Mouse (Mus musculus): ENCODE results near the gene Cachd1. TPM values are rescaled to one million over a fixed set of nuclear protein-coding genes. Genes with fewer than 3 reads are reported as not detected.

Gene Cachd1
- total and polyA plus RNA-seq, 3 experiments: 6.1 to 55.2 (median 28.8) TPM

GRCm38 (mm10) chr4:101001073-101001472 lies 224.6 kb downstream of the Cachd1 start:
- H3K9me3 ChIP-seq (replicated peaks): no peaks in the 10 kb centered on the region
- TF ChIP-seq GATA2 (IDR thresholded peaks at IDR 0.05; ENCODE audit: borderline replicate concordance, low read depth, low read length) (no peak), CTCF (IDR thresholded peaks at IDR 0.05; ENCODE audit: low read depth, low read length) (no peak), GATA1 (IDR thresholded peaks at IDR 0.05; ENCODE audit: borderline replicate concordance, low read length) (no peak), TAL1 (conservative IDR thresholded peaks at IDR 0.05; ENCODE audit: low read depth, low read length) (no peak), POLR2AphosphoS5 (IDR thresholded peaks at IDR 0.05; ENCODE audit: insufficient replicate concordance, low read depth, low read length) (no peak)

GRCm38 (mm10) chr4:101002961-101003360 lies 226.5 kb downstream of the Cachd1 start:
- DNase-seq (ENCODE audit: low spot score): no peak
- H3K9me3 ChIP-seq (replicated peaks): no peaks in the 10 kb centered on the region
- H3K27me3 ChIP-seq (ENCODE audit: insufficient read depth, low read length): no peaks in the 10 kb centered on the region
- no peak overlapping the region for H3K4me3 ChIP-seq (ENCODE audit: low read depth, low read length)
- ATAC-seq (ENCODE audit: extremely low read depth, insufficient number of reproducible peaks, low FRiP score, poor library complexity, severe bottlenecking): no peak
- TF ChIP-seq CTCF (IDR thresholded peaks at IDR 0.05; ENCODE audit: low read depth, low read length) (no peak), TAL1 (conservative IDR thresholded peaks at IDR 0.05; ENCODE audit: low read depth, low read length) (no peak), POLR2AphosphoS5 (IDR thresholded peaks at IDR 0.05; ENCODE audit: insufficient replicate concordance, low read depth, low read length) (no peak), GATA2 (IDR thresholded peaks at IDR 0.05; ENCODE audit: borderline replicate concordance, low read depth, low read length) (no peak), GATA1 (IDR thresholded peaks at IDR 0.05; ENCODE audit: borderline replicate concordance, low read length) (no peak)
- H3K36me3 ChIP-seq (replicated peaks): peaks cover 83% of the 10 kb centered on the region
- H3K4me1 ChIP-seq (ENCODE audit: insufficient read depth, low read depth, low read length): peaks cover 28% of the 10 kb centered on the region

More at GRCm38 (mm10) chr4:101001073-101001472, 224.6 kb downstream of the Cachd1 start:
- H3K4me3 ChIP-seq (ENCODE audit: low read depth, low read length): no peak overlapping the region
- peaks cover 41% of the 10 kb centered on the region for H3K4me1 ChIP-seq (ENCODE audit: insufficient read depth, low read depth, low read length)
- DNase-seq (ENCODE audit: low spot score): no peak
- no peak for ATAC-seq (ENCODE audit: extremely low read depth, insufficient number of reproducible peaks, low FRiP score, poor library complexity, severe bottlenecking)
- no peaks in the 10 kb centered on the region for H3K27me3 ChIP-seq (ENCODE audit: insufficient read depth, low read length)
- peaks cover 82% of the 10 kb centered on the region for H3K36me3 ChIP-seq (replicated peaks)

GRCm38 (mm10) chr4:101008362-101008769 lies 231.9 kb downstream of the Cachd1 start:
- TF ChIP-seq GATA2 (IDR thresholded peaks at IDR 0.05; ENCODE audit: borderline replicate concordance, low read depth, low read length) (no peak), TAL1 (conservative IDR thresholded peaks at IDR 0.05; ENCODE audit: low read depth, low read length) (no peak), CTCF (IDR thresholded peaks at IDR 0.05; ENCODE audit: low read depth, low read length) (no peak), GATA1 (IDR thresholded peaks at IDR 0.05; ENCODE audit: borderline replicate concordance, low read length) (no peak), POLR2AphosphoS5 (IDR thresholded peaks at IDR 0.05; ENCODE audit: insufficient replicate concordance, low read depth, low read length) (no peak)
- no peak for DNase-seq (ENCODE audit: low spot score)
- peaks cover 32% of the 10 kb centered on the region for H3K36me3 ChIP-seq (replicated peaks)
- no peaks in the 10 kb centered on the region for H3K27me3 ChIP-seq (ENCODE audit: insufficient read depth, low read length)
- ATAC-seq (ENCODE audit: extremely low read depth, insufficient number of reproducible peaks, low FRiP score, poor library complexity, severe bottlenecking): no peak
- H3K4me1 ChIP-seq (ENCODE audit: insufficient read depth, low read depth, low read length): no peaks in the 10 kb centered on the region
- no peaks in the 10 kb centered on the region for H3K9me3 ChIP-seq (replicated peaks)
- no peak overlapping the region for H3K4me3 ChIP-seq (ENCODE audit: low read depth, low read length)

- no peaks in the 10 kb centered on the region for H3K9me3 ChIP-seq (replicated peaks)
Measured at GRCm38 (mm10) chr4:101009092-101009491, 232.6 kb downstream of the Cachd1 start.

GRCm38 (mm10) chr4:101017806-101018205 lies 241.3 kb downstream of the Cachd1 start:
- peaks cover 2% of the 10 kb centered on the region; the same call in 1 of the 2 replicates for H3K9me3 ChIP-seq (replicated peaks)
- TF ChIP-seq TAL1 (conservative IDR thresholded peaks at IDR 0.05; ENCODE audit: low read depth, low read length) (no peak), GATA2 (IDR thresholded peaks at IDR 0.05; ENCODE audit: borderline replicate concordance, low read depth, low read length) (no peak), GATA1 (IDR thresholded peaks at IDR 0.05; ENCODE audit: borderline replicate concordance, low read length) (no peak), CTCF (IDR thresholded peaks at IDR 0.05; ENCODE audit: low read depth, low read length) (no peak), POLR2AphosphoS5 (IDR thresholded peaks at IDR 0.05; ENCODE audit: insufficient replicate concordance, low read depth, low read length) (no peak)
- ATAC-seq (ENCODE audit: extremely low read depth, insufficient number of reproducible peaks, low FRiP score, poor library complexity, severe bottlenecking): no peak
- H3K4me3 ChIP-seq (ENCODE audit: low read depth, low read length): no peak overlapping the region
- no peak for DNase-seq (ENCODE audit: low spot score)
- no peaks in the 10 kb centered on the region for H3K4me1 ChIP-seq (ENCODE audit: insufficient read depth, low read depth, low read length)
- H3K27me3 ChIP-seq (ENCODE audit: insufficient read depth, low read length): no peaks in the 10 kb centered on the region
- H3K36me3 ChIP-seq (replicated peaks): no peaks in the 10 kb centered on the region

More at GRCm38 (mm10) chr4:101009092-101009491, 232.6 kb downstream of the Cachd1 start:
- DNase-seq (ENCODE audit: low spot score) (no peak), ATAC-seq (ENCODE audit: extremely low read depth, insufficient number of reproducible peaks, low FRiP score, poor library complexity, severe bottlenecking) (no peak)
- no peaks in the 10 kb centered on the region for H3K4me1 ChIP-seq (ENCODE audit: insufficient read depth, low read depth, low read length)
- H3K4me3 ChIP-seq (ENCODE audit: low read depth, low read length): no peak overlapping the region
- no peaks in the 10 kb centered on the region for H3K27me3 ChIP-seq (ENCODE audit: insufficient read depth, low read length)
- no peak for TF ChIP-seq GATA2 (IDR thresholded peaks at IDR 0.05; ENCODE audit: borderline replicate concordance, low read depth, low read length)
- TF ChIP-seq TAL1 (conservative IDR thresholded peaks at IDR 0.05; ENCODE audit: low read depth, low read length): no peak
- no peak for TF ChIP-seq GATA1 (IDR thresholded peaks at IDR 0.05; ENCODE audit: borderline replicate concordance, low read length)
- no peak for TF ChIP-seq POLR2AphosphoS5 (IDR thresholded peaks at IDR 0.05; ENCODE audit: insufficient replicate concordance, low read depth, low read length)
- no peak for TF ChIP-seq CTCF (IDR thresholded peaks at IDR 0.05; ENCODE audit: low read depth, low read length)
- peaks cover 26% of the 10 kb centered on the region for H3K36me3 ChIP-seq (replicated peaks)

- Histone ChIP-seq H3K36me3 (replicated peaks) (no peaks in the 10 kb centered on the region), H3K4me3 (ENCODE audit: low read depth, low read length) (no peak within 1 kb of the TSS), H3K27me3 (ENCODE audit: insufficient read depth, low read length) (no peaks in the 10 kb centered on the region), H3K9me3 (replicated peaks) (peaks cover 7% of the 10 kb centered on the region), H3K4me1 (ENCODE audit: insufficient read depth, low read depth, low read length) (no peaks in the 10 kb centered on the region)
- TF ChIP-seq GATA2 (IDR thresholded peaks at IDR 0.05; ENCODE audit: borderline replicate concordance, low read depth, low read length) (no peak), CTCF (IDR thresholded peaks at IDR 0.05; ENCODE audit: low read depth, low read length) (no peak), POLR2AphosphoS5 (IDR thresholded peaks at IDR 0.05; ENCODE audit: insufficient replicate concordance, low read depth, low read length) (no peak)
- no peak for ATAC-seq (ENCODE audit: extremely low read depth, insufficient number of reproducible peaks, low FRiP score, poor library complexity, severe bottlenecking)
- DNase-seq (ENCODE audit: low spot score): no peak
Measured at GRCm38 (mm10) chr4:101020596-101020995, 244.1 kb downstream of the Cachd1 start, which contains the start of gene Gm10577. TSS of gene Gm10577 (minus strand) at chr4:101020696.

Data from G1E (cell line).